Mouse (Mus musculus) liver, embryonic 15.5 days (tissue): ENCODE data around the gene Oip5. TPM values are rescaled to one million over a fixed set of nuclear protein-coding genes. Genes with fewer than 3 reads are reported as not detected.
A peak's percentile ranks its signal among the peaks of the same experiment; 100 is the strongest.
"Not testable (repeated sequence)": the region's sequence is repeated elsewhere in the genome, so short reads cannot be mapped to it uniquely, and the experiment has no call there.

Experiments used
- ATAC-seq: fragments of 200-750 bp; cut with Nextera tagmentation; 2 replicates; pipeline ENCODE4 v1.8.0; 2017; ENCODE audit warnings: moderate number of reproducible peaks, mild to moderate bottlenecking, moderate library complexity; ENCODE audit not compliant: insufficient read depth
- H3K27ac ChIP-seq: fragments of 300-500 bp; sonication (generic); replicated peaks from 2 replicates; pipeline ENCODE4 v1.5.1; 2015; ENCODE audit warnings: mild to moderate bottlenecking, inconsistent platforms
- H3K27me3 ChIP-seq: fragments of 300-500 bp; sonication (generic); 2 replicates; pipeline ENCODE4 v1.6.1; 2015; ENCODE audit warnings: mild to moderate bottlenecking, inconsistent platforms
- H3K36me3 ChIP-seq: fragments of 300-500 bp; sonication (generic); replicated peaks from 2 replicates; pipeline ENCODE4 v1.6.1; 2015; ENCODE audit warnings: moderate library complexity, mild to moderate bottlenecking, inconsistent platforms
- H3K4me1 ChIP-seq: fragments of 300-500 bp; sonication (generic); replicated peaks from 2 replicates; pipeline ENCODE4 v1.6.1; 2015; ENCODE audit warnings: inconsistent platforms
- H3K4me2 ChIP-seq: fragments of 300-500 bp; sonication (generic); 2 replicates; pipeline ENCODE4 v1.6.1; 2015; ENCODE audit warnings: moderate library complexity, mild to moderate bottlenecking, inconsistent platforms
- H3K4me3 ChIP-seq: fragments of 300-500 bp; sonication (generic); replicated peaks from 2 replicates; pipeline ENCODE4 v1.5.1; 2015; ENCODE audit warnings: mild to moderate bottlenecking, inconsistent platforms
- H3K9ac ChIP-seq: fragments of 300-500 bp; sonication (generic); 2 replicates; pipeline ENCODE4 v1.6.1; 2015; ENCODE audit warnings: moderate library complexity, mild to moderate bottlenecking, inconsistent platforms
- H3K9me3 ChIP-seq: fragments of 300-500 bp; sonication (generic); replicated peaks from 2 replicates; pipeline ENCODE4 v1.6.1; 2016; ENCODE audit warnings: inconsistent platforms
- WGBS: fragments of 180-500 bp; shearing (Covaris S2); methylation state at CpG from one replicate; pipeline ENCODE4 v1.1.7; 2015; ENCODE audit warnings: mixed read lengths; ENCODE audit not compliant: insufficient replicate concordance; 5-methylcytosine and 5-hydroxymethylcytosine counted together
- polyA plus RNA-seq: library from polyadenylated mRNA; unstranded; fragments of >200 nt; fragmentation: Nextera tagmentation; extraction: Ambion mirVana; gene quantifications from 2 replicates; pipeline ENCODE4 v1.2.1, GENCODE M21; 2015

Oip5 gene
- polyA plus RNA-seq, 1 experiment from 2014 or later = 37.0 TPM

DNA sequence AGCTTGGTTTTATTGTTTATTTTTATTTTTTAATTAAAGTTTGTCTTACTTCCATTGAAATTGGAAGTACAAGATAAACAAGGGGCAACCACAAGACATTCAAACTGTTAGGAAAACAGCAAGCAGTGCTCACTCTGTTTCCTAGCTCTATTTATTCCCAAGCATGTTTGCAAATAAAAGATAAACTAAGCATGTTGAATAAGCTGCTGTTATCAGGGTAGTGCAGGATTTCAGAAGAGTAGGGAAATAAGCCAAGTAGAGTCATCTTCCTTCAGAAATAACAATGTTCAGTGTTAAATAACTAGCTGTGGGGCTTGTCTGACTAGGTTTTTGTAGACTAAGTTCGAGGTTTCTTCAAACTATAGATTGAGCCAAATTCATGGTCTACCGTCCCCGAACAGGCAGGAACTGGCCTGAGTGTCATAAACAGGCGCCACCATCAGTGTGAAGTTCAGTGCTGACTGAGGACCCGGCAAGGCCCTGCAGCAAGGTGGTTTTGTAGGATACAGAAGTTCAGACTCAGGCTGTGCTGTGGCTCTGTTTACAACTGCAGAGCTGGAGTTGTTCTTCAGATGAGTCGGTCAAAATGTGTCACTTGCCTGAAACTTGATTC is 12.8 kb downstream of the Oip5 start:
- peak overlapping the region; percentile 97 for H3K27ac ChIP-seq
- no peaks in the 10 kb centered on the region for H3K9me3 ChIP-seq
- 26% methylated on average over 6 of the region's 6 CpGs for WGBS
- peak overlapping the region; percentile 50 for H3K4me2 ChIP-seq
- H3K4me3 ChIP-seq = peak overlapping the region; percentile 20
- ATAC-seq = peak; percentile 92
- peaks cover 87% of the 10 kb centered on the region for H3K36me3 ChIP-seq
- peak overlapping the region; percentile 33 for H3K9ac ChIP-seq
- H3K27me3 ChIP-seq = no peaks in the 10 kb centered on the region
- H3K4me1 ChIP-seq = peaks cover 67% of the 10 kb centered on the region

DNA sequence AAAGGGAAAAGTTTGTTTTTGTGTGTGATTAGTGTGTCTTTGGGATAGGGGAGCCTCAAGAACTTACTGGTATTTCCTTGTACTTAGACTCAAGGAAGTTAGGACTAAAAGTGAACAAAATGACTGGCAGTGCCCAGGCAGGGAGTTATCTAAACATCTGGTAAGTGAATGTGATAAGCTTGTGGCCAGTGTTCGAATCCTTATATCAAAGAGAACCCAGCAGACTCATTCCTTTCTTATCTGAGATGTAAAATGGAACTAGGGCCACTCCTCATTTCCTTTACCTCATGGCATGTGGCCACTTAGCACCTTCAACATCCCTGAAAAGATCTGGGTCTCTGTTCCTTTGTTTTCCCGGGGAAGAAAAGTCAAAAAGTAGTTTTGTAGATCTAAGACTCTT is 14.4 kb downstream of the Oip5 start:
- Histone ChIP-seq H3K36me3 (peaks cover 85% of the 10 kb centered on the region), H3K4me2 (peak overlapping the region; percentile 50), H3K4me1 (peaks cover 67% of the 10 kb centered on the region), H3K27me3 (no peaks in the 10 kb centered on the region), H3K4me3 (no peak overlapping the region), H3K9ac (no peak overlapping the region), H3K27ac (peak overlapping the region; percentile 97), H3K9me3 (no peaks in the 10 kb centered on the region)
- WGBS = 27% methylated on average over 2 of the region's 2 CpGs
- ATAC-seq = peak; percentile 8; the same call in 1 of the 2 replicates

DNA sequence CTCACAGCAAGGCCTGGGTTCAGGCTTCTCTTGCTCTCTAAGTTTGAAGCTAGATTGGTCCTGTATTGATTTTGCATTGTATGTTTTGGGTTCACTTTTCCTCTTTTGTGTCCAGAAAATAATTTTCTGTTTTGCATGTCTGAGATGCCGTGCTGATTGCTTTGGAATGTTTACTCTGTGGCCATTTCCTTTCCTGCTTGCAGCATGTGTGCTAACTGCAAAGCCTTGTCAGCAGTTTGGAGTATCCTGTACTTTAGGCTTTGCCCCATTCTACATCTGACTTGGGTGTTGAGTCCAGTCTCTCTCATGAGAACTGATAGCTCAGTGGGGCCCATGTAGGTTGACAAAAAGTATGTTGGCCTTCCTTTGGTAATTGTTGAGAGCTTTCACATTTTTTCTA is 15.8 kb downstream of the Oip5 start:
- no peak for ATAC-seq
- Histone ChIP-seq H3K36me3 (peaks cover 83% of the 10 kb centered on the region), H3K27me3 (no peaks in the 10 kb centered on the region), H3K4me1 (peaks cover 70% of the 10 kb centered on the region), H3K9me3 (no peaks in the 10 kb centered on the region), H3K9ac (peak overlapping the region; percentile 35; the same call in 1 of the 2 replicates), H3K27ac (peak overlapping the region; percentile 97), H3K4me3 (no peak overlapping the region), H3K4me2 (peak overlapping the region; percentile 31)
- 64% methylated on average over 1 of the region's 1 CpGs for WGBS

DNA sequence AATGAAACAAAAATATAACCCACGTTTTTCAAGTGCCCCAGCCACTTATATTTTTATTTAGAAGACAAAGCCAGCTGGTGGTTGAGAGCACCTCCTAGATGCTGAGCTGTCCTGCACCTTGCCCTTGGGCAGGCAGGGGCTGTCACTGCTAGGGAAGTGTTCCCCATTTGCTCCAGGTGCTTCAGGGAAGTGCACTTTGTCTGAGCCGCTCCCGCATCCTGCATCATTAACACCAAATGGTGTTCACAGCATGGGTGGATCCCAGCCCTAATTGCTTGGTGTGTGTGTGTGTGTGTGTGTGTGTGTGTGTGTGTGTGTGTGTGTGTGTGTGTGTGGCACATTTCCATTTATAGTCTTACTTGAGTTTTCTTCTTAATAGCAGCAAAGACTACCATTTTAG is 16.7 kb downstream of the Oip5 start:
- H3K9me3 ChIP-seq, H3K27me3 ChIP-seq, ATAC-seq, H3K4me3 ChIP-seq, H3K9ac ChIP-seq: not testable (repeated sequence)
- WGBS = 80% methylated on average over 3 of the region's 3 CpGs
- H3K4me1 ChIP-seq = peaks cover 68% of the 10 kb centered on the region
- peaks cover 84% of the 10 kb centered on the region for H3K36me3 ChIP-seq
- peak overlapping the region; percentile 51; the same call in 1 of the 2 replicates for H3K27ac ChIP-seq
- peak overlapping the region; percentile 36; the same call in 1 of the 2 replicates for H3K4me2 ChIP-seq

DNA sequence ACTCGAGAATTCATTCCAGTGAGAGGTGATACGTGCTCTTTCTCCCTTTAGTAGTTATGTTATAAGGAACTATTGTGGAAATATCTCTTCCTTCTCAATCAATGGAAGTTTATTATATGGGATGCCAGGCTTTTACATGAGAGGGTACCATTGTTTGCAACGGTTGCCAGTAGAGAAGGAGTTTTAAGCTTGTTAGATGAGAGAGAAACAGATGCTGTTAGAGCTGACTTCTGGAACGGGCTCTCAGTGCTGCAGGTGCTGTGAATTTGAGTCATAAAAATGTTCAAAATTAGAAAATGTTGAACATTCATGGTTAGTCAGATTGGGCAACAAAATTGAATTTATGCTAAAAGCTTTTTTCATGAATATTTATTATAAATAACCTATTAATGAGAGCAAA is 17.2 kb downstream of the Oip5 start:
- H3K27me3 ChIP-seq = no peaks in the 10 kb centered on the region
- H3K4me1 ChIP-seq = peaks cover 67% of the 10 kb centered on the region
- WGBS = 85% methylated on average over 4 of the region's 4 CpGs
- peak overlapping the region; percentile 51 for H3K27ac ChIP-seq
- H3K4me2 ChIP-seq = 0 out of 2 replicates have a peak overlapping the region, but pooled peaks have one; percentile 1
- ATAC-seq = no peak
- H3K36me3 ChIP-seq = peaks cover 84% of the 10 kb centered on the region
- H3K9me3 ChIP-seq = no peaks in the 10 kb centered on the region
- no peak overlapping the region for H3K4me3 ChIP-seq
- no peak overlapping the region for H3K9ac ChIP-seq

DNA sequence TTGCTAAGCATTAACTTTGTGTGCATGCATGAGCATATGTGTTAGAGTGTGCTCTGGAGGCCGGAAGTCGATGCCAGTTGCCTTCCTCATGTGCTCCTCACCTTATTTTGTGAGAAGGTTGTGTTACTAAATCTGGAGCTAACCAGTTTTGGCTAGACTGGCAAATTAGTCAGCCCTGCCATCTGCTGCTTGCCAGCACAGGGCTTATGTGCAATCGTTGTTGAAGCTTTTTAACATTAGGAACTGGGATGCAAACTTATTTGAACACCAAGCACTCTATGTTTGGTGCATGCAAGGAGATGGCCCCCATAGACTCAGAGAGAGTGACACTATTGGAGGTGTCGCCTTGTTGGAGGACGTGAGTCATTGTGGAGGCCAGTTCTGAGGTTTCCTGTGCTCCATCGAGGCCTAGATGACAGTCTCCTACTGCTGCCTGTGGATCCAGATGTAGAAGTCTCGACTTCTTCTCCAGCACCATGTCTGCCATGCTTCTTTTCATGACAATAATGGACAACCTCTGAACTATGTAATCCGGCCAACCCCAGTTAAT is 21.4 kb downstream of the Oip5 start:
- Histone ChIP-seq H3K4me2 (peak overlapping the region; percentile 67), H3K27ac (peak overlapping the region; percentile 14; the same call in 1 of the 2 replicates), H3K9me3 (no peaks in the 10 kb centered on the region), H3K36me3 (peaks cover 55% of the 10 kb centered on the region), H3K9ac (peak overlapping the region; percentile 13; the same call in 1 of the 2 replicates), H3K27me3 (no peaks in the 10 kb centered on the region), H3K4me1 (peaks cover 47% of the 10 kb centered on the region), H3K4me3 (peak overlapping the region; percentile 89; the same call in 1 of the 2 replicates)
- WGBS = 60% methylated on average over 8 of the region's 8 CpGs
- no peak for ATAC-seq

DNA sequence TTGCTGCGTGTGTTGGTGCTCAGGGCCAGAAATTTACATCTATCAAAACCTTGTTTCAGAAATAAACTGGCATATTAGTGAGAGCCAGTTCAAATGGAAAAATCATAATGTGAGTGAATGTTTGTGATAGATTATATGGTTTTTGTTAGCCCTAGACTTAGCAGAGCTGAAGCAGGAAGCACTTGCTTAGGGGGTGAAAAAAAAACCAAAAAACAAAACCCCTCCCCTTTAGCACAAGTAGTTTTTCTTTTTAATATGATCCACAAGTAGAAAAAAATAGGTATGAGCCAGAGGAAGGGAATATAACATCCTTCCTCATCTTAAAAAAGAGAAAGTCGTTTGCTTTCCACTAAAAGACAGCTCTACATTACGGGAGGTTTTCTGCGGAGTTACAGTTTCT is 23.0 kb downstream of the Oip5 start:
- Histone ChIP-seq H3K4me3 (peak overlapping the region; percentile 89), H3K9ac (peak overlapping the region; percentile 97), H3K4me2 (peak overlapping the region; percentile 67), H3K27me3 (no peaks in the 10 kb centered on the region), H3K36me3 (peaks cover 47% of the 10 kb centered on the region), H3K9me3 (no peaks in the 10 kb centered on the region), H3K4me1 (peaks cover 34% of the 10 kb centered on the region), H3K27ac (peak overlapping the region; percentile 95)
- no peak for ATAC-seq
- WGBS = 23% methylated on average over 4 of the region's 4 CpGs

DNA sequence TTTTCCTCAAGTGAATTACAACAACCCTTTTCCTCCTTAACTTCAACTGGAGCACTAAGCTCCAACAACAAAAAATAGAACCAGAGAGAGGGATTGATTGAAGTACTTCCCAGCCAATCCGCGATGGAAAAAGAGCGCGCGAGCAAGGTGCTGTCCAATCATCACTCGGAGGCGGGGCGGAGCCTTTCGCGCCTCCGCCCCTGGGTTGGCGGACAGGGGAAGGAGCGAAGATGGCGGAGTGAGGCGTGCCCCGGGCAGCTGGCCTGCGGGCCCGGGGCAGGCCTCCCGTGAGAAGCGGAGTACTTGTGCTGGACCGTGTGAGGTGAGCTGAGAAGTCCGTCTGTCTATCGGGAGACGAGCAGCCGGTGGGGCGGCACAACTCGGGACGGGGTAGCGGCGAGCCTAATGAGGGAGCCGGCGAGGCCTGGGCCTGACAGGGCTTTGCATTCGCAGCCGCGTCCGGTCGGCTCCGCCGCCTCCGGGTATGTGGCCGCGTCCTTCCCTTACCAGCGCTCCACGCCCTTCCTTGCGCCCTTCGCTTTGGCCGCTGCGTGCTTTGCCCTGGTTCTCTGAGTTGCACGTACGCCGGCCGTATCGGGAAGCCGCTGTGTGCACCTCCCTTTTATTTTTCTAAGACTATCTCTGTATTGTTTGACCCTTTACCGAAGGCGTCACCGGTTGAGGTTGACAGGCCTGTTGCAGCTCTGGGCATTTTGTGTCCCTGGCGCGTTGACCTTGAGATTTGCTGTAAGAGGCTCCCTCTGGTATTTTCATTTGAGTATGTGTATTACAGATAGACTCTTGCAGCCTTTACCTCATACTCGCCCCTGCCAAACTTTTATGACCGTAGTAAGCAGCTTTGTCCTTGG is 23.9 kb downstream of the Oip5 start:
- Histone ChIP-seq H3K4me2 (peak overlapping the region; percentile 67), H3K4me1 (peaks cover 34% of the 10 kb centered on the region), H3K27me3 (no peaks in the 10 kb centered on the region), H3K4me3 (peak overlapping the region; percentile 89), H3K27ac (peak overlapping the region; percentile 95), H3K9ac (peak overlapping the region; percentile 97), H3K36me3 (peaks cover 39% of the 10 kb centered on the region), H3K9me3 (no peaks in the 10 kb centered on the region)
- ATAC-seq = peak; percentile 93
- WGBS = under 1% methylated on average over 61 of the region's 61 CpGs

DNA sequence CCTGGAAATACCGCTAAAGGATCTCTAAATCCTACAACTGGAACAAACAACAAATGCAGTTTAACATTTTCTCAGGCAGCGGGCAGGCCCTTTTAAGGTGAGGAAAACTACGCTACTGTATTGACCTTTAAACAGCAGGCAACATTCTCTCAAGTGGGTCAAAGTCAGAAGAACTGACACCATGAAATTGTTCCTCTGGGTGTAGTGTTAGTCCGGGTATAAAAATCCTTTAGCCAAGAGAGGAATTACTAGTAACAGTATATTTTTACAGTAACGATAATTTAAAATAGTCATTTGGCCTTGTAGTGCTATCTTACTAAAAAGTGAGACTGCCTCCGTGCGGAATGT is 24.5 kb downstream of the Oip5 start:
- peak overlapping the region; percentile 89 for H3K4me3 ChIP-seq
- H3K27me3 ChIP-seq = no peaks in the 10 kb centered on the region
- H3K27ac ChIP-seq = peak overlapping the region; percentile 95
- ATAC-seq = peak; percentile 10; the same call in 1 of the 2 replicates
- H3K4me1 ChIP-seq = peaks cover 34% of the 10 kb centered on the region
- 14% methylated on average over 7 of the region's 7 CpGs for WGBS
- H3K9ac ChIP-seq = peak overlapping the region; percentile 97
- peak overlapping the region; percentile 63 for H3K4me2 ChIP-seq
- peaks cover 32% of the 10 kb centered on the region for H3K36me3 ChIP-seq
- no peaks in the 10 kb centered on the region for H3K9me3 ChIP-seq

DNA sequence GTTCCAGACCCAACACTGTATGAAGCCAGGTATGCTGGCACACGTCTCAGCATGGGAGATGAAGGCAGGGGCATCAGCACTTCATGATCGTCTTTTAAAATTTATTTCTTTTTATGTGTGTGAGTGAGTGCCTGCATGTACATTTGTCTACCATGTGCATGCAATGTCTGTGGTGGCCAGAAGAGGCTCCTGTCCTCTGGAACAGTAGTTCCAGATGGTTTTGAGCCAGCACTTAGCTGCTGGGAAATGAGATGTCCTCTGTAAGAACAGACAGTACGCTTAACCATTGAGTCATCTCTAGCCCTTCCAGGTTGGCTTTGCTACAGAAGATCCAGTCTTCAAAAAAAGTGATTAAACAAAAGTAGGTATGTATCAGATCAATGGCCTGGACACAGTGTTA is 27.0 kb downstream of the Oip5 start:
- Histone ChIP-seq H3K36me3 (peaks cover 17% of the 10 kb centered on the region), H3K9ac (no peak overlapping the region), H3K27me3 (no peaks in the 10 kb centered on the region), H3K27ac (no peak overlapping the region), H3K9me3 (no peaks in the 10 kb centered on the region), H3K4me1 (peaks cover 17% of the 10 kb centered on the region), H3K4me3 (no peak overlapping the region), H3K4me2 (no peak overlapping the region)
- no peak for ATAC-seq
- WGBS = 80% methylated on average over 3 of the region's 3 CpGs

DNA sequence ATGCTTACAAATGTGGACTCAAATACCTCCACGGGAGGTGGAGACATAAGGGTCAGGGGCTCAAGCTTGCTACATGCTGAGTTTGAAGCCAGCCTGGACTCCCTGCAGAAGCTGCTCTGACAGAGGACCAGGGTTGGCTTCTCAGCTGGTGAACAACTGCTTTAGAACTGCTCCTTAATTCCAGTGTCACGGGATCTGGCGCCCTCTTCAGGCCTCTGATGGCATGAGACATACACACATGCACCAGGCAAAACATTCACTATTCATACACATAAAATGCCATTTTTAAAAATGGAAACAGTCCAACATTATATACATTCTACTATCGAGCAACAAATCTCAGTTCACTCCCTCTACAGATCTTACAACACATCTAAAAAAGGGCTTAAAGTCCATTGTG is 30.9 kb downstream of the Oip5 start:
- H3K27ac ChIP-seq = no peak overlapping the region
- WGBS = 9% methylated on average over 4 of the region's 4 CpGs
- no peaks in the 10 kb centered on the region for H3K27me3 ChIP-seq
- ATAC-seq = peak; percentile 40; the same call in 1 of the 2 replicates
- H3K4me3 ChIP-seq = no peak overlapping the region
- no peak overlapping the region for H3K4me2 ChIP-seq
- H3K9me3 ChIP-seq = no peaks in the 10 kb centered on the region
- no peak overlapping the region for H3K9ac ChIP-seq
- peaks cover 11% of the 10 kb centered on the region; the same call in 1 of the 2 replicates for H3K4me1 ChIP-seq
- peaks cover 29% of the 10 kb centered on the region for H3K36me3 ChIP-seq
